ENCODE assay signal across 27 mouse cellular contexts in genomic region chr11:75841503-75841902, GRCm38 (mm10). TPM values are rescaled to one million over a fixed set of nuclear protein-coding genes. Genes with fewer than 3 reads are reported as not detected.
DNase-seq lines count a peak whose midpoint lies in the region; ATAC-seq and TF ChIP-seq lines count a peak whose summit lies in the region.
"Had no signal": no experiment of that assay in that cellular context is flagged by ENCODE, and none has a peak within 500 bp of the region (broad histone marks: within the 10 kb centered on the region; RNA-seq: fewer than 3 reads in every experiment).

No protein-coding gene starts in this region.

- no peak overlapping the region for H3K9ac ChIP-seq in hindbrain, postnatal 0 days (replicated peaks; ENCODE audit: low read length)
- no peak overlapping the region for H3K9ac ChIP-seq in midbrain, embryonic 11.5 days (ENCODE audit: low read length)
- no peak overlapping the region for H3K9ac ChIP-seq in midbrain, embryonic 13.5 days (replicated peaks)
- H3K9ac ChIP-seq: embryonic facial prominence, embryonic 15.5 days; forebrain, embryonic 15.5 days; heart, embryonic 13.5 days; kidney, embryonic 15.5 days; liver, embryonic 15.5 days; lung, embryonic 15.5 days; neural tube, embryonic 12.5 days; stomach, embryonic 15.5 days had no signal

- 70% methylated on average over 3 of the region's 3 CpGs for WGBS in hindbrain, embryonic 10.5 days
- 72% methylated on average over 3 of the region's 3 CpGs for WGBS in hindbrain, postnatal 0 days
- 77% methylated on average over 3 of the region's 3 CpGs for WGBS in midbrain, embryonic 11.5 days
- 51% methylated on average over 3 of the region's 3 CpGs for WGBS in midbrain, embryonic 13.5 days

- peak overlapping the region; percentile 67 for H3K27ac ChIP-seq in hindbrain, embryonic 10.5 days
- no peak overlapping the region for H3K27ac ChIP-seq in hindbrain, postnatal 0 days
- H3K27ac ChIP-seq in midbrain, embryonic 11.5 days (ENCODE audit: low read depth, low read length): peak overlapping the region; percentile 57
- no peak overlapping the region for H3K27ac ChIP-seq in midbrain, embryonic 13.5 days
- H3K27ac ChIP-seq: embryonic facial prominence, embryonic 15.5 days; forebrain, embryonic 15.5 days; heart, embryonic 13.5 days; kidney, embryonic 15.5 days; liver, embryonic 15.5 days; lung, embryonic 15.5 days; neural tube, embryonic 12.5 days; stomach, embryonic 15.5 days had no signal

- H3K9me3 ChIP-seq in hindbrain, embryonic 10.5 days: no peaks in the 10 kb centered on the region
- no peaks in the 10 kb centered on the region for H3K9me3 ChIP-seq in hindbrain, postnatal 0 days (ENCODE audit: low read length)
- H3K9me3 ChIP-seq in midbrain, embryonic 11.5 days (ENCODE audit: control insufficient read depth, low read length): no peaks in the 10 kb centered on the region
- H3K9me3 ChIP-seq in midbrain, embryonic 13.5 days: no peaks in the 10 kb centered on the region
- H3K9me3 ChIP-seq: embryonic facial prominence, embryonic 15.5 days; forebrain, embryonic 15.5 days; heart, embryonic 13.5 days; kidney, embryonic 15.5 days; liver, embryonic 15.5 days; lung, embryonic 15.5 days; megakaryocyte, embryonic 14.5 days; neural tube, embryonic 12.5 days; stomach, embryonic 15.5 days had no signal

- DNase-seq in adrenal gland, postnatal 14 days: peak; percentile 17
- DNase-seq in adrenal gland, adult 18-20 months (ENCODE audit: low spot score in 2 of 2): no peak
- no peak for DNase-seq in hindbrain, embryonic 10.5 days (ENCODE audit: low spot score)
- no peak for DNase-seq in hindbrain, postnatal 0 days (ENCODE audit: low spot score)
- DNase-seq in midbrain, embryonic 11.5 days (ENCODE audit: low spot score, missing footprints): peak; percentile 68
- peak; percentile 37 for DNase-seq in retina, postnatal 1 day
- DNase-seq: adrenal gland, postnatal 10 days; cerebellum, postnatal 36 days; heart, postnatal 14 days; left cerebral cortex, postnatal 4 days; liver; lung, postnatal 36 days; thymus, postnatal 25 days had no signal

- TF ChIP-seq CTCF in hindbrain, postnatal 0 days (IDR thresholded peaks at IDR 0.05; ENCODE audit: low read depth): no peak

- no peak overlapping the region for H3K4me3 ChIP-seq in hindbrain, embryonic 10.5 days
- H3K4me3 ChIP-seq in hindbrain, postnatal 0 days (ENCODE audit: low read length): no peak overlapping the region
- no peak overlapping the region for H3K4me3 ChIP-seq in midbrain, embryonic 11.5 days (ENCODE audit: low read depth, low read length)
- H3K4me3 ChIP-seq in midbrain, embryonic 13.5 days (replicated peaks): no peak overlapping the region
- H3K4me3 ChIP-seq: embryonic facial prominence, embryonic 15.5 days; forebrain, embryonic 15.5 days; heart, embryonic 13.5 days; kidney, embryonic 15.5 days; liver, embryonic 15.5 days; lung, embryonic 15.5 days; megakaryocyte, embryonic 14.5 days; neural tube, embryonic 12.5 days; stomach, embryonic 15.5 days had no signal

- H3K27me3 ChIP-seq in hindbrain, embryonic 10.5 days (ENCODE audit: insufficient read depth, poor library complexity, severe bottlenecking): peaks cover 6% of the 10 kb centered on the region; the same call in 1 of the 2 replicates
- H3K27me3 ChIP-seq in hindbrain, postnatal 0 days (ENCODE audit: insufficient read depth, low read length): no peaks in the 10 kb centered on the region
- no peaks in the 10 kb centered on the region for H3K27me3 ChIP-seq in midbrain, embryonic 11.5 days (ENCODE audit: control insufficient read depth, insufficient read depth, low read length)
- no peaks in the 10 kb centered on the region for H3K27me3 ChIP-seq in midbrain, embryonic 13.5 days
- H3K27me3 ChIP-seq: embryonic facial prominence, embryonic 15.5 days; forebrain, embryonic 15.5 days; heart, embryonic 13.5 days; kidney, embryonic 15.5 days; liver, embryonic 15.5 days; lung, embryonic 15.5 days; neural tube, embryonic 12.5 days; stomach, embryonic 15.5 days had no signal

- H3K4me1 ChIP-seq in hindbrain, embryonic 10.5 days (replicated peaks): peaks cover 76% of the 10 kb centered on the region
- H3K4me1 ChIP-seq in hindbrain, postnatal 0 days (ENCODE audit: insufficient read depth, low read length): peaks cover 18% of the 10 kb centered on the region
- peaks cover 21% of the 10 kb centered on the region for H3K4me1 ChIP-seq in midbrain, embryonic 11.5 days (ENCODE audit: control insufficient read depth, insufficient read depth, low read length)
- H3K4me1 ChIP-seq in midbrain, embryonic 13.5 days (replicated peaks): peaks cover 44% of the 10 kb centered on the region
- H3K4me1 ChIP-seq: liver, embryonic 15.5 days; lung, embryonic 15.5 days had no signal

- no peaks in the 10 kb centered on the region for H3K36me3 ChIP-seq in hindbrain, embryonic 10.5 days
- H3K36me3 ChIP-seq in hindbrain, postnatal 0 days (ENCODE audit: insufficient read depth, low read length): no peaks in the 10 kb centered on the region
- H3K36me3 ChIP-seq in midbrain, embryonic 11.5 days (ENCODE audit: control insufficient read depth, insufficient read depth, low read length): no peaks in the 10 kb centered on the region
- no peaks in the 10 kb centered on the region for H3K36me3 ChIP-seq in midbrain, embryonic 13.5 days
- H3K36me3 ChIP-seq: embryonic facial prominence, embryonic 15.5 days; forebrain, embryonic 15.5 days; heart, embryonic 13.5 days; kidney, embryonic 15.5 days; liver, embryonic 15.5 days; lung, embryonic 15.5 days; neural tube, embryonic 12.5 days; stomach, embryonic 15.5 days had no signal

- no peak for ATAC-seq in hindbrain, postnatal 0 days
- ATAC-seq in midbrain, embryonic 11.5 days (ENCODE audit: low FRiP score): no peak
- ATAC-seq in midbrain, embryonic 13.5 days: no peak
- ATAC-seq: activated CD4-positive, CD25-positive, alpha-beta regulatory T cell, adult 4 months; forebrain, embryonic 15.5 days; intestine, postnatal 0 days had no signal

- no peak overlapping the region for H3K4me2 ChIP-seq in hindbrain, postnatal 0 days (ENCODE audit: low read depth, low read length)
- no peak overlapping the region for H3K4me2 ChIP-seq in midbrain, embryonic 11.5 days
- no peak overlapping the region for H3K4me2 ChIP-seq in midbrain, embryonic 13.5 days (replicated peaks)
- H3K4me2 ChIP-seq: embryonic facial prominence, embryonic 15.5 days; forebrain, embryonic 15.5 days; heart, embryonic 13.5 days; kidney, embryonic 15.5 days; liver, embryonic 15.5 days; lung, embryonic 15.5 days; neural tube, embryonic 12.5 days; stomach, embryonic 15.5 days had no signal

RNA-seq across cellular contexts. Expression of gene Doc2b, which starts 45.7 kb away (rescaled TPM):
- total RNA-seq in adrenal gland, postnatal 14 days (2021): 12.3 and 16.4 TPM in 2 replicates
- total RNA-seq in adrenal gland, adult 18-20 months (2021): 10 to 100 TPM; 11.7 to 12.1 TPM
- polyA plus RNA-seq in hindbrain, embryonic 10.5 days (2016; fragmentation: Nextera tagmentation; extraction: Ambion mirVana): 0.39 and 0.45 TPM in 2 replicates
- total RNA-seq in hindbrain, postnatal 0 days (2014; rRNA removed): 12.7 and 12.8 TPM in 2 replicates
- polyA plus RNA-seq in hindbrain, postnatal 0 days (2015; fragmentation: Nextera tagmentation; extraction: Ambion mirVana): 4.0 and 4.3 TPM in 2 replicates
- polyA plus RNA-seq in midbrain, embryonic 11.5 days (2014; fragmentation: Nextera tagmentation; extraction: Ambion mirVana): 0.58 and 0.68 TPM in 2 replicates
- polyA plus RNA-seq in midbrain, embryonic 13.5 days (2015; fragmentation: Nextera tagmentation; extraction: Ambion mirVana): 1.0 and 1.1 TPM in 2 replicates
- total RNA-seq: granulocyte monocyte progenitor cell, adult 5-6 weeks; monocyte, adult 5-6 weeks had no signal
- polyA plus RNA-seq: activated CD4-positive, CD25-positive, alpha-beta regulatory T cell, adult 4 months had no signal

Comparison
In these comparisons a context has a peak if more than half of its experiments do, and no peak if none do; other contexts are left out.
1. DNase-seq: peak in adrenal gland, postnatal 14 days (single experiment), midbrain, embryonic 11.5 days (single experiment) and retina, postnatal 1 day (single experiment); none in adrenal gland, adult 18-20 months (0 of 2), hindbrain, embryonic 10.5 days (single experiment) and hindbrain, postnatal 0 days (single experiment).
2. H3K27ac ChIP-seq: peak in hindbrain, embryonic 10.5 days (single experiment) and midbrain, embryonic 11.5 days (single experiment); none in hindbrain, postnatal 0 days (single experiment) and midbrain, embryonic 13.5 days (single experiment).